Mouse (Mus musculus) embryo, embryonic 10 days (tissue): ENCODE data around the gene Prnp.

Source experiments
- DNase-seq: peaks from one replicate; pipeline ENCODE4 v3.0.0-alpha.2; 2015; ENCODE audit warnings: low spot score

Prnp gene

DNA sequence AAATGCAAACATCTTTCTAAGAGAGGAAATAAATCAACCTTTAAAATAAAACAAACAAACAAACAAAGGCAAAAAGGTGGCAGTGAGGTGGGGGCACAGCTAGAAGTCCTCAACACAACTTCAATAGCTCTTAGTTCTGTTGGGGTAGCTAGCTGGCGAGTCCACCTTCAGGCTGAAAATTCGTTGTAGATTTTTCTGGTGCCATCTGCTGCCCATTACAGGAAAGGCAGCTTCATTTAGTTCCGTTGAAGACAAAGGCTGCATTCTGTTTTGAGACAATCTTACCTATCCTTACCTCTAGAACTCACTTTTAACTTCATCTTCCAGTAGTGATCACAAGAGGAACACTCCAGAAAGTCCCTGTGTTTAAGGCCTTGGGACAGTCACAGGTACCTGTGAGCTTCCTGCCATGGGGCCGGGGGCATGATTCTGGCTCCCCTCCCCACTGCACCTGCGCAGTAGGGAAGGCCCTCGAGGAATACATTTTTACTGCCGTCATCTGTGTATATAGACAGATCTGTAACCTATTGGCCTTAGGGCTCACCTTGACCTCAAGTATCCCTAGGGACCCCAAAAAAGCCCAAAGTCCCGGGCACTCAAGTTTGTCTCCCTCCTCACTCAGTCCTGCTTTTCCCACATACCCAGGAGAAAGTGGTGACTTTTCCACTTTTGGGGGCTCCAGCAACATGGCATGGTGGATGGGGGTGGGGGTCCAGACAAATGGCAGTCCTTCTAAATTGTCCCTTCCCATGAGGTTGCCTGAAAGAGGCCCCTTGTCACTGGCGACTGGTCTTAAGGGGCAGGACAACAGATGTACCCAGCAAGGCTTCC lies 40.3 kb downstream of the Prnp start:
- peak; percentile 68 for DNase-seq

- DNase-seq = peak; percentile 17
Observed at GRCm38 (mm10) chr2:131950598-131951095, 40.9 kb downstream of the Prnp start, which contains the start of gene Prnd. Gene Prnd, plus strand, starts transcription at chr2:131950861.

GRCm38 (mm10) chr2:131952456-131952855 lies 42.7 kb downstream of the Prnp start:
- DNase-seq = no peak

GRCm38 (mm10) chr2:131952961-131953538 lies 43.3 kb downstream of the Prnp start:
- DNase-seq = peak; percentile 47

GRCm38 (mm10) chr2:131953711-131954110 lies 44.0 kb downstream of the Prnp start:
- no peak for DNase-seq

DNA sequence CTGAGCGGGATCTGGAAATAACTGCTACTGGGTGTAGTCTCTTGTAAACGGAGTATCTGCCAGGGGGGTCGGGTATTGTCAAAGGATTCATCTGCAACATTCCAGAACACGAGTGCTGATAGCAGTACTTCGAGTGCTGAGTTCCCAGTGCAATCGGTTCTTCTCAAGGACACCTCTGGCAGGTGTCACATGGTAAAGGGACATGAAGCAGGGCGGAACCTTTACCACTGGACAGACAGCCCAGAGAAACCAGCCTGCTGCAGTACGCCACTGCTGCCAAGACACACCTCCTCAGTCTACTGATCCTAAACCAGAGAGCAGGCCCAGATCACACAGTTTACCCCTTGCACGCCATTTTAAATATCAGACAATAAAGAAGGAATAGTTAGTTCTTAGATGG lies 45.1 kb downstream of the Prnp start:
- no peak for DNase-seq

DNA sequence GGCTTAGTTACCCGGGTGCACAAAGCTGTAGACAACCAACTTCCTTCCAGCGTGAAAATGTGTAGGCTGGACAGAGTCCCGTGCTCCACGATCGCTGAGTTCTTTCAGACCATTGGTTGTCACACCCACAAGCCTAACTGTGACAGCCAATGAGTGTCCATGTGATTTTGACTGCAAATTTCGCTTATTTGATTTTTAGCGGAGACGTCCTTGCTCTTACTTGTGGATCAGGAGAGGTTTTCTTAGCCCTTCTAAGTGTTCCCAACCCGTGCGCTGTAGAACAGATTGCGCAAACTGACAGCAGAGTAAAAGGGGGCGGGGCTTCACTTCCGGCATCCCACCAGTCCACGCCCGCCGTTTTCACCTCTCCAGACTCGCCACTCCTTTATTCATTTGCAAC lies 45.5 kb downstream of the Prnp start:
- peak; percentile 52 for DNase-seq

DNA sequence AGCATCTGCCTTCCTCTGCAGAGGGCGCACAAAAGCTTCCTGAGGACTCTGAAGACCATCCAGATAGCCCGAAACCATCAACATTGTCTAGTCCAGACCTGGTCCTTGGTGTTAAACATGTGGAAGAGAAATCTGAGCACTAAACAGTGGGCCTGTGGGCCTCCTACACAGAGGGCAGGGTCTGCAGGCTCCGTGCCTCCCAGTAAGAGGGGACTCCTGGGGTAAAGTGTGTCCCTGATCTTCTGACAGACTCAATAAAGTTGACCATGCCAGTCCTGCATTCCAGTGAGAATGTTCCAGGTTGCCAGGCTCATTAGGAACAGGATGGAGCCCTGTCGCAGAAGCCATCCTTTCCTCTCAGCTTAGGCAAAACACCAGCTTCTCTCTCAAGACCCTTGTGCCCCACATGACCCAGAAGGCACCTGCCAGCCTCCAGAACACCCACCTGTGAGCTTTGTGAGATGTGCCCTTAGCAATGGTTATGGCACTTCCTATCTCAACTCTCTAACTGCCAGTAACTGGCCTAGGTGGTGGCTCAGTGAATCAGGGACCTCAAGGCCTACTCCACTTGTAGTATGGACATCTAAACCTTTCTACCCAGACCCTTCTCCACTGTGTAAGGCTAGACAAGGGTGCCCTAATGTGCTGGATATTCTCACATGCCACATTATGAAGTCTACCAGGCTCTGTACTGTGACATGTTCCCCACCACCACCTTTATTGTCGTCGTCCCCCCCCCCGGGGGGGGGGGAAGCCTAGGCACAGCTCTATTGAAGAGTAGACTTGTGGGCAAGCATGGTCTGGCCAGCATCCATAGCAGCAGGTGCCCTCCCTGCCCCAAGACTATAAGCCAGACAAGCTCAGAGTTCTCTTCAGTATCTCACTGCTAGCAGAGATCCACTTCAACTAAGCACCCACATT lies 46.9 kb downstream of the Prnp start:
- DNase-seq = no peak

GRCm38 (mm10) chr2:131957731-131958222 lies 48.0 kb downstream of the Prnp start:
- peak; percentile 39 for DNase-seq

DNA sequence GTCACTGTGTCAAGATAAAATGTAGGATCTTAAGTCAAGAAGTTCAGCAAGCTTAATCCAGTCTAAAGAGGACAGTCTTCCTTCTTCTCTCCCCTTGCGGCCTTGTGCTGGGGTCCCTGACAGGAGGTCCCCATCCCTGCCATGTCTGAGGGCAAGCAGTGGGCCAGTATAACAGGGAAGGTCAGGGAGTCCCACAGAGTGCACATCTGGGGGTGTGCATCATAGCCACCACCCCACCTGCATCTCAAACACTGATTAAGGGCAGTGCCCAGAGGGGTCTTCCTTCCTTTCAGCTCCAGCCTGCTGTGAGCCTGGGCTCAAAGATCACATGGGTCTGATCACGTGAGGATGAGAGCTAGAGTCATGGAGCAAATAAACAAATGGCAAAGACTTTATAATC lies 51.9 kb downstream of the Prnp start:
- DNase-seq = no peak

- no peak for DNase-seq
Observed at GRCm38 (mm10) chr2:131970597-131970996, 60.9 kb downstream of the Prnp start.

DNA sequence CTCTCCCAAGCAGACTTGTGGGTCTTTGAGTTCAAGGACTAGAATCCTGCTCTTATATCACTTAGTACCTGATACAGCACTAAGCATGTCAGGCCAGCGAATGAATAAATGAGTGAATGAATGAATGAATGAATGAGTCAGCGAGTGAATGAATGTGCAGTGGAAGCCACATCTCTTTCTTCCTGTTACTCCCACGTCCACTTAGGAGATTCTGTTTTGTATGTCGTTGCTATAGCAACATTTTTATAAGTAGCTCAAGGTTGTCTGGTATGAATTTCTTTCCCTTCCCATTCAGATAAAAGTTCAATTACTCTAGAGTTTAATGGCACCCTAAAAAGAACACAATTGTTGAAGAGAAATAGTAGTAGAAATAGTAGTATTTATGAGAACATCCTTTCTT lies 61.4 kb downstream of the Prnp start:
- no peak for DNase-seq

DNA sequence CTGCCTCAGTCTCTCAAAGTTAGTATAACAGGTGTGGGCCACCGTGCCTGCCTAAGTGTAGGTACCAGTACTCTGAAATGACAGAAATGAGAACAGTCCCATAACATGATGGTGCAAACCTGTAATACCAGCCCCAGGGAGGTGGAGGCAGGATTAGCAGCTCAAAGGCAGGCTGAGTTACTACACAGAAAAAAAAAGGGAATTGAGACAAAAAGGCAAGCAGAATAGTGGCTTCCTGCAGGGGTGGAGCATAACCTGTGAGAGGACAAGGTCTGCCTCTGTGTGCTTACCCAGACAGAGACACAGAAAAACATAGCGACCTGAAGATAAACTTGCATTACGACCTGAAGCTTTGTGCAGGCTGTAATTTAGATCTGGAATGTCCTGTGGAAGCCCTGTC lies 66.9 kb downstream of the Prnp start:
- DNase-seq = no peak

- DNase-seq = peak; percentile 38
Observed at GRCm38 (mm10) chr2:131980866-131981265, 71.1 kb downstream of the Prnp start.

GRCm38 (mm10) chr2:131982546-131983196 lies 72.9 kb downstream of the Prnp start:
- peak; percentile 90 for DNase-seq

GRCm38 (mm10) chr2:131987950-131988349 lies 78.2 kb downstream of the Prnp start:
- no peak for DNase-seq
